Mouse (Mus musculus): ENCODE data around the gene Actg1. TPM values are rescaled to one million over a fixed set of nuclear protein-coding genes. Genes with fewer than 3 reads are reported as not detected.

The Actg1 gene
- polyA plus RNA-seq (2015; fragmentation: Nextera tagmentation; extraction: Ambion mirVana): 3,928 and 4,113 TPM in 2 replicates

- H3K9ac ChIP-seq (replicated peaks): peak within 1 kb of the TSS; percentile 100
- peaks cover 59% of the 10 kb centered on the region for H3K4me1 ChIP-seq (replicated peaks)
- H3K36me3 ChIP-seq: peaks cover 27% of the 10 kb centered on the region
- peak within 1 kb of the TSS; percentile 87 for H3K4me2 ChIP-seq (replicated peaks)
- peak within 1 kb of the TSS; percentile 100 for H3K4me3 ChIP-seq (replicated peaks)
- WGBS: under 1% methylated on average over 77 of the region's 103 CpGs
- H3K27me3 ChIP-seq: no peaks in the 10 kb centered on the region
- H3K9me3 ChIP-seq: no peaks in the 10 kb centered on the region
- peak within 1 kb of the TSS; percentile 100 for H3K27ac ChIP-seq
- ATAC-seq: peak; percentile 77
Measured at GRCm38 (mm10) chr11:120347791-120348683, at the start of gene Actg1. Gene Actg1 (minus strand): TSS chr11:120348542.

- ATAC-seq: no peak
- no peaks in the 10 kb centered on the region for H3K9me3 ChIP-seq
- H3K27ac ChIP-seq: no peak overlapping the region
- no peak overlapping the region for H3K9ac ChIP-seq (replicated peaks)
- H3K4me1 ChIP-seq (replicated peaks): no peaks in the 10 kb centered on the region
- no peak overlapping the region for H3K4me3 ChIP-seq (replicated peaks)
- H3K27me3 ChIP-seq: no peaks in the 10 kb centered on the region
- 92% methylated on average over 2 of the region's 2 CpGs for WGBS
- peaks cover 85% of the 10 kb centered on the region for H3K36me3 ChIP-seq
- no peak overlapping the region for H3K4me2 ChIP-seq (replicated peaks)
Measured at GRCm38 (mm10) chr11:120397602-120398001, 49.3 kb upstream of the Actg1 start.

GRCm38 (mm10) chr11:120395661-120396060 is 47.3 kb upstream of the Actg1 start:
- Histone ChIP-seq H3K36me3 (peaks cover 79% of the 10 kb centered on the region), H3K4me3 (replicated peaks) (no peak overlapping the region), H3K27ac (no peak overlapping the region), H3K27me3 (no peaks in the 10 kb centered on the region), H3K4me1 (replicated peaks) (no peaks in the 10 kb centered on the region), H3K4me2 (replicated peaks) (no peak overlapping the region), H3K9ac (replicated peaks) (no peak overlapping the region), H3K9me3 (no peaks in the 10 kb centered on the region)
- WGBS: 84% methylated on average over 4 of the region's 4 CpGs
- no peak for ATAC-seq

- 95% methylated on average over 9 of the region's 9 CpGs for WGBS
- Histone ChIP-seq H3K9ac (replicated peaks) (no peak overlapping the region), H3K36me3 (peaks cover 74% of the 10 kb centered on the region), H3K4me2 (replicated peaks) (no peak overlapping the region), H3K4me1 (replicated peaks) (no peaks in the 10 kb centered on the region), H3K9me3 (no peaks in the 10 kb centered on the region), H3K27ac (no peak overlapping the region), H3K4me3 (replicated peaks) (no peak overlapping the region), H3K27me3 (no peaks in the 10 kb centered on the region)
- no peak for ATAC-seq
Measured at GRCm38 (mm10) chr11:120388580-120388979, 40.2 kb upstream of the Actg1 start.

GRCm38 (mm10) chr11:120387157-120387556 is 38.8 kb upstream of the Actg1 start:
- no peak overlapping the region for H3K4me3 ChIP-seq (replicated peaks)
- H3K9me3 ChIP-seq: no peaks in the 10 kb centered on the region
- ATAC-seq: no peak
- no peaks in the 10 kb centered on the region for H3K27me3 ChIP-seq
- H3K27ac ChIP-seq: no peak overlapping the region
- H3K36me3 ChIP-seq: peaks cover 74% of the 10 kb centered on the region
- H3K9ac ChIP-seq (replicated peaks): no peak overlapping the region
- H3K4me1 ChIP-seq (replicated peaks): no peaks in the 10 kb centered on the region
- 77% methylated on average over 2 of the region's 2 CpGs for WGBS
- no peak overlapping the region for H3K4me2 ChIP-seq (replicated peaks)

- Histone ChIP-seq H3K27me3 (no peaks in the 10 kb centered on the region), H3K4me2 (replicated peaks) (no peak overlapping the region), H3K9ac (replicated peaks) (no peak overlapping the region), H3K36me3 (peaks cover 75% of the 10 kb centered on the region), H3K27ac (no peak overlapping the region), H3K9me3 (no peaks in the 10 kb centered on the region), H3K4me3 (replicated peaks) (no peak overlapping the region), H3K4me1 (replicated peaks) (no peaks in the 10 kb centered on the region)
- no peak for ATAC-seq
- WGBS: 92% methylated on average over 6 of the region's 6 CpGs
Measured at GRCm38 (mm10) chr11:120386632-120387031, 38.3 kb upstream of the Actg1 start.

- H3K36me3 ChIP-seq: peaks cover 68% of the 10 kb centered on the region
- no peaks in the 10 kb centered on the region for H3K27me3 ChIP-seq
- no peak for ATAC-seq
- no peak overlapping the region for H3K9ac ChIP-seq (replicated peaks)
- 90% methylated on average over 9 of the region's 9 CpGs for WGBS
- H3K27ac ChIP-seq: no peak overlapping the region
- peaks cover 15% of the 10 kb centered on the region for H3K4me1 ChIP-seq (replicated peaks)
- H3K4me2 ChIP-seq (replicated peaks): no peak overlapping the region
- no peak overlapping the region for H3K4me3 ChIP-seq (replicated peaks)
- H3K9me3 ChIP-seq: no peaks in the 10 kb centered on the region
Measured at GRCm38 (mm10) chr11:120382509-120382908, 34.2 kb upstream of the Actg1 start.

GRCm38 (mm10) chr11:120381157-120381556 is 32.8 kb upstream of the Actg1 start:
- Histone ChIP-seq H3K9ac (replicated peaks) (no peak overlapping the region), H3K36me3 (peaks cover 67% of the 10 kb centered on the region), H3K9me3 (no peaks in the 10 kb centered on the region), H3K4me3 (replicated peaks) (no peak overlapping the region), H3K4me2 (replicated peaks) (no peak overlapping the region), H3K4me1 (replicated peaks) (peaks cover 28% of the 10 kb centered on the region), H3K27ac (no peak overlapping the region), H3K27me3 (no peaks in the 10 kb centered on the region)
- 91% methylated on average over 4 of the region's 4 CpGs for WGBS
- ATAC-seq: no peak

- H3K9me3 ChIP-seq: no peaks in the 10 kb centered on the region
- H3K4me3 ChIP-seq (replicated peaks): no peak overlapping the region
- no peak overlapping the region for H3K4me2 ChIP-seq (replicated peaks)
- 93% methylated on average over 3 of the region's 3 CpGs for WGBS
- ATAC-seq: no peak
- H3K36me3 ChIP-seq: peaks cover 69% of the 10 kb centered on the region
- H3K9ac ChIP-seq (replicated peaks): no peak overlapping the region
- no peak overlapping the region for H3K27ac ChIP-seq
- H3K4me1 ChIP-seq (replicated peaks): peaks cover 31% of the 10 kb centered on the region
- H3K27me3 ChIP-seq: no peaks in the 10 kb centered on the region
Measured at GRCm38 (mm10) chr11:120380271-120380670, 31.9 kb upstream of the Actg1 start.

- H3K27me3 ChIP-seq: no peaks in the 10 kb centered on the region
- peak within 1 kb of the TSS; percentile 89 for H3K9ac ChIP-seq (replicated peaks)
- H3K27ac ChIP-seq: peak within 1 kb of the TSS; percentile 81
- ATAC-seq: peak; percentile 89
- WGBS: 9% methylated on average over 54 of the region's 54 CpGs
- peaks cover 31% of the 10 kb centered on the region for H3K4me1 ChIP-seq (replicated peaks)
- no peaks in the 10 kb centered on the region for H3K9me3 ChIP-seq
- H3K36me3 ChIP-seq: peaks cover 70% of the 10 kb centered on the region
- H3K4me2 ChIP-seq (replicated peaks): peak within 1 kb of the TSS; percentile 97
- peak within 1 kb of the TSS; percentile 88 for H3K4me3 ChIP-seq (replicated peaks)
Measured at GRCm38 (mm10) chr11:120378611-120379540, 30.5 kb upstream of the Actg1 start, which contains the start of gene Faap100. Gene Faap100 (minus strand): TSS chr11:120378764.

- Histone ChIP-seq H3K9ac (replicated peaks) (peak overlapping the region; percentile 89), H3K27ac (peak overlapping the region; percentile 72), H3K4me3 (replicated peaks) (peak overlapping the region; percentile 88), H3K4me2 (replicated peaks) (peak overlapping the region; percentile 97), H3K36me3 (peaks cover 70% of the 10 kb centered on the region), H3K9me3 (no peaks in the 10 kb centered on the region), H3K27me3 (no peaks in the 10 kb centered on the region), H3K4me1 (replicated peaks) (peaks cover 31% of the 10 kb centered on the region)
- 4% methylated on average over 27 of the region's 40 CpGs for WGBS
- peak; percentile 47 for ATAC-seq
Measured at GRCm38 (mm10) chr11:120378031-120378610, 29.8 kb upstream of the Actg1 start.
